10 mouse cellular contexts compared by ENCODE assay signal in genomic region chr2:5712255-5712654, GRCm38 (mm10). TPM values are rescaled to one million over a fixed set of nuclear protein-coding genes. Genes with fewer than 3 reads are reported as not detected.
DNase-seq lines count a peak whose midpoint lies in the region; ATAC-seq and TF ChIP-seq lines count a peak whose summit lies in the region.
"Had no signal": no experiment of that assay in that cellular context is flagged by ENCODE, and none has a peak within 500 bp of the region (broad histone marks: within the 10 kb centered on the region; RNA-seq: fewer than 3 reads in every experiment).

No protein-coding gene starts in this region.

- no peak overlapping the region for H3K27ac ChIP-seq in lung, embryonic 14.5 days (ENCODE audit: low read depth)
- H3K27ac ChIP-seq in hindbrain, embryonic 15.5 days (replicated peaks): no peak overlapping the region
- H3K27ac ChIP-seq in small intestine, adult 2 months (ENCODE audit: insufficient read depth, low read depth, low read length): no peak overlapping the region
- no peak overlapping the region for H3K27ac ChIP-seq in gastrocnemius, adult 2 months
- H3K27ac ChIP-seq: heart, adult 2 months; kidney, embryonic 15.5 days had no signal

- intact Hi-C loops in gastrocnemius, adult 2 months (cut with DNase I): no loop called here

- 49% methylated on average over 7 of the region's 7 CpGs for WGBS in lung, embryonic 14.5 days
- 52% methylated on average over 7 of the region's 7 CpGs for WGBS in hindbrain, embryonic 15.5 days
- WGBS in small intestine, adult 2 months: 36% methylated on average over 7 of the region's 7 CpGs

- no peaks in the 10 kb centered on the region for H3K36me3 ChIP-seq in lung, embryonic 14.5 days (ENCODE audit: insufficient read depth)
- H3K36me3 ChIP-seq in hindbrain, embryonic 15.5 days: no peaks in the 10 kb centered on the region
- no peaks in the 10 kb centered on the region for H3K36me3 ChIP-seq in small intestine, adult 2 months (ENCODE audit: control insufficient read depth, insufficient read depth, low read length)
- H3K36me3 ChIP-seq: kidney, embryonic 15.5 days had no signal

- TF ChIP-seq CTCF in lung, embryonic 14.5 days (IDR thresholded peaks at IDR 0.05; ENCODE audit: low read depth): no peak
- no peak for TF ChIP-seq CTCF in small intestine, adult 2 months (IDR thresholded peaks at IDR 0.05; ENCODE audit: extremely low read depth, insufficient read length, insufficient replicate concordance, low read depth, low read length)
- TF ChIP-seq CTCF in gastrocnemius, adult 2 months (IDR thresholded peaks at IDR 0.05): no peak

- peaks cover 28% of the 10 kb centered on the region for H3K27me3 ChIP-seq in lung, embryonic 14.5 days (ENCODE audit: insufficient read depth, low read length)
- H3K27me3 ChIP-seq in hindbrain, embryonic 15.5 days: no peaks in the 10 kb centered on the region
- no peaks in the 10 kb centered on the region for H3K27me3 ChIP-seq in small intestine, adult 2 months (ENCODE audit: control insufficient read depth, insufficient read depth, low read length)

- peak; percentile 33 to 44 for DNase-seq in cerebellum, adult 18-20 months
- no peak for DNase-seq in cerebellum, postnatal 4 days (ENCODE audit: low spot score in 2 of 2)
- DNase-seq in lung, embryonic 14.5 days: no peak
- DNase-seq in lung, postnatal 4 days: no peak
- DNase-seq in gastrocnemius, adult 2 months: no peak

- peak overlapping the region; percentile 99; the same call in 1 of the 2 replicates for H3K4me2 ChIP-seq in lung, embryonic 14.5 days
- peak overlapping the region; percentile 98 for H3K4me2 ChIP-seq in hindbrain, embryonic 15.5 days

- TF ChIP-seq POLR2A in small intestine, adult 2 months (IDR thresholded peaks at IDR 0.05; ENCODE audit: low read depth, low read length): no peak

- H3K4me1 ChIP-seq in lung, embryonic 14.5 days (ENCODE audit: insufficient read depth): peaks cover 5% of the 10 kb centered on the region
- peaks cover 24% of the 10 kb centered on the region for H3K4me1 ChIP-seq in hindbrain, embryonic 15.5 days (replicated peaks)
- peaks cover 15% of the 10 kb centered on the region for H3K4me1 ChIP-seq in small intestine, adult 2 months (ENCODE audit: control insufficient read depth, insufficient read depth, insufficient read length, low read length)

- H3K9ac ChIP-seq in lung, embryonic 14.5 days: no peak overlapping the region
- no peak overlapping the region for H3K9ac ChIP-seq in hindbrain, embryonic 15.5 days
- H3K9ac ChIP-seq: kidney, embryonic 15.5 days had no signal

- no peak overlapping the region for H3K4me3 ChIP-seq in lung, embryonic 14.5 days (ENCODE audit: low read depth, low read length)
- H3K4me3 ChIP-seq in hindbrain, embryonic 15.5 days: peak overlapping the region; percentile 75
- H3K4me3 ChIP-seq in small intestine, adult 2 months (ENCODE audit: low read depth, low read length): peak overlapping the region; percentile 36
- H3K4me3 ChIP-seq in gastrocnemius, adult 2 months: no peak overlapping the region
- H3K4me3 ChIP-seq: heart, adult 2 months had no signal

- no peaks in the 10 kb centered on the region for H3K9me3 ChIP-seq in lung, embryonic 14.5 days (ENCODE audit: low read depth, low read length)
- H3K9me3 ChIP-seq in hindbrain, embryonic 15.5 days: no peaks in the 10 kb centered on the region
- H3K9me3 ChIP-seq: kidney, embryonic 15.5 days had no signal

- no peak for ATAC-seq in lung, embryonic 14.5 days (ENCODE audit: insufficient read depth)
- no peak for ATAC-seq in hindbrain, embryonic 15.5 days (ENCODE audit: low FRiP score, low read depth)
- ATAC-seq in frontal cortex, adult (ENCODE audit: low TSS enrichment): no peak

RNA-seq across cellular contexts. Expression of gene Camk1d, which starts 2.1 kb away (rescaled TPM):
- polyA plus RNA-seq in lung, embryonic 14.5 days (2014; fragmentation: Nextera tagmentation; extraction: Ambion mirVana): 2.9 and 3.0 TPM in 2 replicates
- polyA plus RNA-seq in hindbrain, embryonic 15.5 days (2015; fragmentation: Nextera tagmentation; extraction: Ambion mirVana): 6.5 and 7.4 TPM in 2 replicates
- polyA plus RNA-seq in small intestine, adult 2 months (2012; rRNA removed): 4.8 and 14.3 TPM in 2 replicates
- 1 to 10 TPM; 1.6 TPM for total RNA-seq in gastrocnemius, adult 2 months (2021)

Comparison
In these comparisons a context has a peak if more than half of its experiments do, and no peak if none do; other contexts are left out.
1. DNase-seq: peak in cerebellum, adult 18-20 months (2 of 2); none in cerebellum, postnatal 4 days (0 of 2), lung, embryonic 14.5 days (single experiment), lung, postnatal 4 days (0 of 2) and gastrocnemius, adult 2 months (single experiment).
2. H3K4me3 ChIP-seq: peak in hindbrain, embryonic 15.5 days (single experiment) and small intestine, adult 2 months (single experiment); none in lung, embryonic 14.5 days (single experiment) and gastrocnemius, adult 2 months (single experiment).